Mouse (Mus musculus) embryonic fibroblast, embryonic 13.5 days (primary cell): ENCODE measurements around the gene Zic5.

Experiments used
- CTCF ChIP-seq: IDR thresholded peaks from 2 replicates; pipeline ENCODE4 v1.5.1; 2011; ENCODE audit warnings: mild to moderate bottlenecking, control low read depth, low read length, moderate library complexity, borderline replicate concordance; ENCODE audit not compliant: insufficient read depth
- POLR2A ChIP-seq: IDR thresholded peaks from 2 replicates; pipeline ENCODE4 v1.6.1; 2011; ENCODE audit warnings: low read depth, mild to moderate bottlenecking, control low read depth, low read length, moderate library complexity

- TF ChIP-seq POLR2A (no peak), CTCF (no peak)
Observed at GRCm38 (mm10) chr14:122474891-122475556, 9.5 kb upstream of the Zic5 start, which contains the start of gene Zic2.
